8 mouse cellular contexts compared by ENCODE assay signal in the genomic region with DNA sequence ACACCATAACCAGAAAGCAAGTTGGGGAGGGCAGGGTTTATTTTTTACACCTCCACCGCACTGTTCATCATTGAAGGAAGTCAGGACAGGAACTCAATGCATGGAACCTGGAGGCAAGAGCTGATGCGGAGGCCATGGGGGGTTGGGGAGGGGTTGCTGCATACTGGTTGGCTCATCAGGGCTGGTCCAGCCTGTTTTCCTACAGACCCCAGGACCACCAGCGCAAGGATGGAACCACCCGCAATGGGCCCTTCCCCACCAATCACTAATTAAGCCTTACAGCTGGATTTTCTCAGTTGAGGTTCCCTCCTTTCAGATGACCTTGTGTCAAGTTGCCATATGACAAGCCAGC. TPM values are rescaled to one million over a fixed set of nuclear protein-coding genes. Genes with fewer than 3 reads are reported as not detected.
DNase-seq lines count a peak whose midpoint lies in the region; ATAC-seq and TF ChIP-seq lines count a peak whose summit lies in the region.

No protein-coding gene starts in this region.

- H3K4me2 ChIP-seq in heart, embryonic 12.5 days: peak overlapping the region; percentile 74
- peak overlapping the region; percentile 88 for H3K4me2 ChIP-seq in forebrain, embryonic 14.5 days (ENCODE audit: low read length)

- H3K4me3 ChIP-seq in heart, embryonic 12.5 days: peak overlapping the region; percentile 90
- no peak overlapping the region for H3K4me3 ChIP-seq in heart, adult 2 months
- H3K4me3 ChIP-seq in ES-Bruce4 (ENCODE audit: low read depth, low read length): no peak overlapping the region; the same call in 1 of the 2 replicates
- peak overlapping the region; percentile 67 for H3K4me3 ChIP-seq in forebrain, embryonic 14.5 days (ENCODE audit: low read depth, low read length)

- intact Hi-C loops in heart, adult 2 months (cut with DNase I): no loop called here

- H3K9me3 ChIP-seq in heart, embryonic 12.5 days (replicated peaks): no peaks in the 10 kb centered on the region
- no peaks in the 10 kb centered on the region for H3K9me3 ChIP-seq in ES-Bruce4 (replicated peaks; ENCODE audit: control insufficient read depth, insufficient read depth, low read length, poor library complexity, severe bottlenecking)
- no peaks in the 10 kb centered on the region for H3K9me3 ChIP-seq in forebrain, embryonic 14.5 days (replicated peaks; ENCODE audit: control insufficient read depth, low read length)

- TF ChIP-seq CTCF in heart, adult 2 months (IDR thresholded peaks at IDR 0.05): no peak
- TF ChIP-seq CTCF in ES-Bruce4 (IDR thresholded peaks at IDR 0.05; ENCODE audit: low read depth, low read length): no peak

- H3K9ac ChIP-seq in heart, embryonic 12.5 days: peak overlapping the region; percentile 97; the same call in 1 of the 2 replicates
- H3K9ac ChIP-seq in heart, adult 2 months (ENCODE audit: low read depth, low read length): no peak overlapping the region
- H3K9ac ChIP-seq in ES-Bruce4 (ENCODE audit: low read depth, poor library complexity, severe bottlenecking): 0 out of 2 replicates have a peak overlapping the region, but pooled peaks have one; percentile 79
- H3K9ac ChIP-seq in forebrain, embryonic 14.5 days (ENCODE audit: low read length): peak overlapping the region; percentile 87

- WGBS in heart, embryonic 12.5 days: 57% methylated on average over 4 of the region's 4 CpGs
- WGBS in heart, adult 2 months: 74% methylated on average over 4 of the region's 4 CpGs
- 49% methylated on average over 4 of the region's 4 CpGs for WGBS in forebrain, embryonic 14.5 days

- H3K36me3 ChIP-seq in heart, embryonic 12.5 days: no peaks in the 10 kb centered on the region
- no peaks in the 10 kb centered on the region for H3K36me3 ChIP-seq in heart, adult 2 months (ENCODE audit: control insufficient read depth, insufficient read depth, low read length)
- no peaks in the 10 kb centered on the region for H3K36me3 ChIP-seq in ES-Bruce4 (ENCODE audit: control insufficient read depth, insufficient read depth, low read length, poor library complexity, severe bottlenecking)
- no peaks in the 10 kb centered on the region for H3K36me3 ChIP-seq in forebrain, embryonic 14.5 days (ENCODE audit: control insufficient read depth, insufficient read depth, low read length)

- ATAC-seq in heart, embryonic 12.5 days (ENCODE audit: insufficient number of reproducible peaks, low FRiP score): no peak
- ATAC-seq in forebrain, embryonic 14.5 days: no peak
- ATAC-seq in megakaryocyte progenitor cell, adult 5-6 weeks (replicated peaks; ENCODE audit: poor library complexity): 0 out of 2 replicates have a peak, but pooled peaks have one; percentile 5
- no peak for ATAC-seq in activated CD4-positive, CD25-positive, alpha-beta regulatory T cell, adult 4 months

- peak overlapping the region; percentile 94 for H3K27ac ChIP-seq in heart, embryonic 12.5 days (ENCODE audit: poor library complexity, severe bottlenecking)
- H3K27ac ChIP-seq in heart, adult 2 months: no peak overlapping the region; the same call in 1 of the 2 replicates
- H3K27ac ChIP-seq in ES-Bruce4 (ENCODE audit: insufficient read depth, low read length): no peak overlapping the region
- no peak overlapping the region for H3K27ac ChIP-seq in forebrain, embryonic 14.5 days (ENCODE audit: low read depth, low read length)

- no peak for TF ChIP-seq EP300 in heart, adult 2 months (IDR thresholded peaks at IDR 0.05; ENCODE audit: insufficient read depth, low read depth, low read length)
- no peak for TF ChIP-seq EP300 in ES-Bruce4 (IDR thresholded peaks at IDR 0.05; ENCODE audit: insufficient read depth, low read depth, low read length)

- 0 out of 2 replicates have a peak, but pooled peaks cover 3% of the 10 kb centered on the region for H3K27me3 ChIP-seq in heart, embryonic 12.5 days (replicated peaks)
- no peaks in the 10 kb centered on the region for H3K27me3 ChIP-seq in heart, adult 2 months (ENCODE audit: control insufficient read depth, insufficient read depth, low read length)
- H3K27me3 ChIP-seq in ES-Bruce4 (ENCODE audit: control insufficient read depth, insufficient read depth, low read length, poor library complexity, severe bottlenecking): peaks cover 4% of the 10 kb centered on the region; the same call in 1 of the 2 replicates
- H3K27me3 ChIP-seq in forebrain, embryonic 14.5 days (replicated peaks; ENCODE audit: control insufficient read depth, insufficient read depth, low read length): 0 out of 2 replicates have a peak, but pooled peaks cover 2% of the 10 kb centered on the region

- no peak for TF ChIP-seq POLR2A in heart, adult 2 months (IDR thresholded peaks at IDR 0.05; ENCODE audit: insufficient read depth, low read depth, low read length)
- no peak for TF ChIP-seq POLR2A in ES-Bruce4 (IDR thresholded peaks at IDR 0.05; ENCODE audit: insufficient read depth, low read length)

- H3K79me2 ChIP-seq in heart, adult 2 months (replicated peaks; ENCODE audit: control insufficient read depth, insufficient read depth, low read length): no peaks in the 10 kb centered on the region

- no peak for DNase-seq in heart, adult 2 months
- no peak for DNase-seq in forebrain, embryonic 14.5 days (ENCODE audit: low spot score)
- DNase-seq in right cerebral cortex, postnatal 36 days (ENCODE audit: low spot score in 2 of 2): no peak
- DNase-seq in frontal cortex, postnatal 14 days (ENCODE audit: low spot score in 2 of 2): no peak

- H3K4me1 ChIP-seq in heart, embryonic 12.5 days (replicated peaks): peaks cover 17% of the 10 kb centered on the region
- peaks cover 2% of the 10 kb centered on the region; the same call in 1 of the 2 replicates for H3K4me1 ChIP-seq in heart, adult 2 months (ENCODE audit: control insufficient read depth, insufficient read depth, low read length)
- H3K4me1 ChIP-seq in ES-Bruce4 (ENCODE audit: control insufficient read depth, insufficient read depth, low read length): no peaks in the 10 kb centered on the region
- H3K4me1 ChIP-seq in forebrain, embryonic 14.5 days (ENCODE audit: control insufficient read depth, insufficient read depth, low read length): peaks cover 10% of the 10 kb centered on the region

RNA-seq across cellular contexts. Expression of a gene that starts 1.0 kb away (rescaled TPM):
- polyA plus RNA-seq in heart, embryonic 12.5 days (2016; fragmentation: Nextera tagmentation; extraction: Ambion mirVana): 48.2 and 53.1 TPM in 2 replicates
- total RNA-seq in heart, adult 2 months (2021): 10 to 100 TPM; 76.5 to 84.3 TPM
- 21.6 and 48.2 TPM in 2 replicates for polyA plus RNA-seq in heart, adult 2 months (2012; rRNA removed)
- 12.3 and 14.0 TPM in 2 replicates for polyA plus RNA-seq in ES-Bruce4 (2011; ENCODE audit: insufficient read depth, insufficient read length, low read depth, missing spikeins)
- 9.8 and 12.8 TPM in 2 replicates for polyA plus RNA-seq in forebrain, embryonic 14.5 days (2014; fragmentation: Nextera tagmentation; extraction: Ambion mirVana)
- 0.20 and 0.42 TPM in 2 replicates for total RNA-seq in megakaryocyte progenitor cell, adult 5-6 weeks (2015)
- total RNA-seq in megakaryocyte progenitor cell, adult 5-6 weeks (2017): 0.03 TPM in 1 of 2 replicates, not detected in the other
- under 1 TPM in 1 of 2 experiments, not detected in 1; 0.07 TPM for polyA plus RNA-seq in activated CD4-positive, CD25-positive, alpha-beta regulatory T cell, adult 4 months (2017; shearing (Covaris generic))

RNA-seq across cellular contexts. Expression of a gene that starts 46.5 kb away (rescaled TPM):
- polyA plus RNA-seq in heart, embryonic 12.5 days (2016; fragmentation: Nextera tagmentation; extraction: Ambion mirVana): 28.6 and 30.3 TPM in 2 replicates
- 10 to 100 TPM; 64.8 to 74.0 TPM for total RNA-seq in heart, adult 2 months (2021)
- 76.9 and 92.0 TPM in 2 replicates for polyA plus RNA-seq in heart, adult 2 months (2012; rRNA removed)
- polyA plus RNA-seq in ES-Bruce4 (2011; ENCODE audit: insufficient read depth, insufficient read length, low read depth, missing spikeins): 16.1 and 17.5 TPM in 2 replicates
- 48.6 and 50.8 TPM in 2 replicates for polyA plus RNA-seq in forebrain, embryonic 14.5 days (2014; fragmentation: Nextera tagmentation; extraction: Ambion mirVana)
- total RNA-seq in megakaryocyte progenitor cell, adult 5-6 weeks (2015): 0.34 TPM in 1 of 2 replicates, not detected in the other
- 0.14 TPM in 1 of 2 replicates, not detected in the other for total RNA-seq in megakaryocyte progenitor cell, adult 5-6 weeks (2017)
- polyA plus RNA-seq in activated CD4-positive, CD25-positive, alpha-beta regulatory T cell, adult 4 months (2017; shearing (Covaris generic)): not detected

Comparison
In these comparisons a context has a peak if more than half of its experiments do, and no peak if none do; other contexts are left out.
1. H3K4me3 ChIP-seq: peak in heart, embryonic 12.5 days (single experiment) and forebrain, embryonic 14.5 days (single experiment); none in heart, adult 2 months (single experiment) and ES-Bruce4 (single experiment).
2. RNA of a gene that starts 1.0 kb away (polyA plus RNA-seq): 48.2 to 53.1 TPM in heart, embryonic 12.5 days, 21.6 to 48.2 TPM in heart, adult 2 months, 12.3 to 14.0 TPM in ES-Bruce4 and 9.8 to 12.8 TPM in forebrain, embryonic 14.5 days; 0.07 TPM in activated CD4-positive, CD25-positive, alpha-beta regulatory T cell, adult 4 months; every median in the first group is over 10 times any median in the second.
3. RNA of a gene that starts 46.5 kb away (polyA plus RNA-seq): 76.9 to 92.0 TPM in heart, adult 2 months, 48.6 to 50.8 TPM in forebrain, embryonic 14.5 days, 28.6 to 30.3 TPM in heart, embryonic 12.5 days and 16.1 to 17.5 TPM in ES-Bruce4; not detected in activated CD4-positive, CD25-positive, alpha-beta regulatory T cell, adult 4 months; every median in the first group is over 10 times any median in the second.